Mouse (Mus musculus) gonadal fat pad, adult 2 months (tissue): ENCODE measurements around the gene Olfr1181. TPM values are rescaled to one million over a fixed set of nuclear protein-coding genes. Genes with fewer than 3 reads are reported as not detected.
"Not testable (repeated sequence)": the region's sequence is repeated elsewhere in the genome, so short reads cannot be mapped to it uniquely, and the experiment has no call there.

Experiments
- DNase-seq: peaks from one replicate; pipeline ENCODE4 v3.0.0-alpha.2; 2012; ENCODE audit warnings: low read depth
- polyA plus RNA-seq: library from polyadenylated mRNA; depleted of rRNA; stranded (reverse); fragments of >200 nt; gene quantifications from 2 replicates; pipeline ENCODE4 v1.2.3, GENCODE M21; 2012; rRNA removed

The Olfr1181 gene
- polyA plus RNA-seq = not detected in 2 replicates

DNA sequence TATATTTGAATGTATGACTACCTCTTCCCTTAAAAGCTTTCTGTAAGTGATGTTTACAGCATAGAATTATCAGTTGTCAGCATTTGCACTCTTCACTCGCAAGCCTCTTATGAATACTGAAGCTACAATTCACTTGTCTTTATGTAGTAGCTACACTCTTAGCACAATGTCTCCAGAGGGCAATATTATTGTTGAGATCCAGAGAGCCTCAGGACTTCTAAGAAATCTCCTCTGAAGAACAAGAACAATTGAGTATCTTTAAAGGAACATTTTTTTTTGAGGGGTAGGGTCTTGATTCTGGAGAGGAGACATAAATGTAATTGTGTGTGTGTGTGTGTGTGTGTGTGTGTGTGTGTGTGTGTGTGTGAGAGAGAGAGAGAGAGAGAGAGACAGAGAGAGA, at the start of gene Olfr1181:
Gene Olfr1181, minus strand, starts transcription at position 101 of the 400 bp plus-strand sequence.
- DNase-seq = no peak

DNA sequence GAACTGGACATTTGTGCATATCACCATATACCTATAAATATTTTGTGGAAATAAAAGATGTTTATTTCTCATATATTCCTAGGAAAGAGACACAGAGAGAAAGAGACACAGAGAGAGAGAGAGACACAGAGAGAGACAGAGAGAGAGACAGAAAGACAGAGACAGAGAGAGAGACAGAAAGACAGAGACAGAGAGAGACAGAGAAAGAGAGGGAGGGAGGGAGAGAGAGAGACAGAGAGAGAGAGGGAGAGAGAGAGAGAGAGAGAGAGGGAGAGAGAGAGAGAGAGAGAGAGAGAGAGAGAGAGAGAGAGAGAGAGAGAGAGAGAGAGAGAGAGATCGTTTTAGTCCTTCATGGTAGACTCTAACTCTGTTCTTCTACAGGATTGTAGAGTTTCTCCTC, 28.6 kb upstream of the Olfr1181 start, which contains the start of gene Olfr1183:
Gene Olfr1183, plus strand, starts transcription at position 301 of the 400 bp plus-strand sequence.
- DNase-seq = not testable (repeated sequence)

DNA sequence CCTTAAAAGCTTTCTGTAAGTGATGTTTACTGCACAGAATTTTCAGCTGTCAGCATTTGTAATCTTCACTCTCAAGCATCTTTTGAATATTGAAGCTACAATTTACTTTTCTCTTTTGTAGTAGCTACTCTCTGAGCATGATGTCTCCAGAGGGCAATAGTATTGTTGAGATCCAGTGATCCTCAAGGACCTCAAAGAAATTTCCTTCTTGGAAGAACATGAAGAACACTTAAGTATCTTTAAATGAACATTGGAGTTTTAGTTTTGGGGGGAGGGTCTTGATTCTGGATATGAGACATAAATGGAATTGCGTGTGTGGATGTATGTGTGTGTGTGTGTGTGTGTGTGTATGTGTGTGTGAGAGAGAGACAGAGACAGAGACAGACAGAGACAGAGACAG, 23.1 kb upstream of the Olfr1181 start, which contains the start of gene Gm13757:
Gene Gm13757, minus strand, starts transcription at position 101 of the 400 bp plus-strand sequence.
- DNase-seq = no peak

DNA sequence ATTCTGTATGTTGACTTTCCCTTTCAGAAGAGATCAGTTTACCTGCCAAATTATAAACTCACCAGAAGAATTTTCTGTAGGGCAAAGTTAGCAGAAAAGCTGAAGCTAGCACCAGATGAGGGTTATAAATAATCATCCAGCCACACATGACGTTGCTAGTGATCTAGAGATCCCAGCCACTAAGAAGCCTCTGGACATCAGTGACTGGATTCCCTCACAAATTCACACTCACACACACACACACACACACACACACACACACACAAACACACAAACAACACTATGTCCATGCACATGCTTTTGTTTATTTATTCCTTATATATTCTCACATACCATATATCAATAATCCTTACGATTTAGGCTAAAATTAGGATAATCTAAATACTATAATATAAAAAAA, 6.9 kb downstream of the Olfr1181 start, which contains the start of gene Olfr1180:
Gene Olfr1180, minus strand, starts transcription at position 101 of the 400 bp plus-strand sequence.
- no peak for DNase-seq

DNA sequence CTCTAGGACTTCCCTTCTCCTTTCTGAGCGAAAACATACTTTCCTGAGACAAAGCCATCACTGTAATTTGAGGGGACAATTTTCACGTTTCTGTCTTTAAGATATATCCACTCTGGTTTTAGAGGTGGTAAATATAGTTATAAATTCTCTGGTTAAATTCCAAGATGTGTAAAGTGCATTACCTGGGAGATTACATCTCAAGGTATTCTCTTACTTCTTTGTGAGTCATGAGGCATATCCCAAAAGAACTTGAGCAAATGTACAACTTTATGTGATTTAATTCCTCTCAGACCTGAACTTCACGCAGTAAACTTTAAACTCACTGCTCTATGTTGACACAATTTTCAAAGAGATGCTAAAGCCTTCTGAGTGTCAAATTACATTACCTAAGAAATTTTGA, 19.6 kb downstream of the Olfr1181 start, which contains the start of gene Olfr1179:
Gene Olfr1179, minus strand, starts transcription at position 101 of the 400 bp plus-strand sequence.
- DNase-seq = no peak

DNA sequence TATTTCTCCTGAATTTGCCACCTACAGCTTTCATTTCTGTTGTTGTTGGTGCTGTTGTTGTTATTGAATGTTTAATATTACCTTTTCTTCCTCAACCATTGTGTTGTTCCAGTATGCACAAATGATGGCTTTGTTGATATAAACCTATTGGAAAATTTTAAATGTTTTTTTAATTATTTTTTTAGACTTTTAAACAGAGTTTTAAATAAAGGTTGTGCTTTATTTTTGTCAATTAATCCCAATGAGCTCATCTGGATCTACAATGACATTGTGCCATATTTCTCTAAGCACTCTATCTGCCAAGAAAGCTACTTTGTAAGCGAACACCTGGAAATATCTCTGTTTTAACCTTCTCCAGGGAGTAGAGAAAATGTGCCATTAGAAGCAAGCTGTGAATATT, 39.2 kb downstream of the Olfr1181 start, which contains the start of gene Olfr1178:
Gene Olfr1178, plus strand, starts transcription at position 301 of the 400 bp plus-strand sequence.
- no peak for DNase-seq

Other genes with a start within 250 kb of the Olfr1181 start
- gene Olfr1168, start 244.3 kb downstream of the Olfr1181 start, polyA plus RNA-seq = not detected in 2 replicates
- gene Olfr1170, start 197.8 kb downstream of the Olfr1181 start, polyA plus RNA-seq = not detected in 2 replicates
- gene Olfr1173, start 146.3 kb downstream of the Olfr1181 start, polyA plus RNA-seq = not detected in 2 replicates
- not detected in 2 replicates for gene Olfr1174-ps, start 111.0 kb downstream of the Olfr1181 start, polyA plus RNA-seq
- gene Olfr1175-ps, start 99.0 kb downstream of the Olfr1181 start, polyA plus RNA-seq = not detected in 2 replicates
- gene Olfr1176, start 89.5 kb downstream of the Olfr1181 start, polyA plus RNA-seq = not detected in 2 replicates
- gene Olfr1177-ps, start 79.7 kb downstream of the Olfr1181 start, polyA plus RNA-seq = not detected in 2 replicates
- gene Olfr1178, start 39.1 kb downstream of the Olfr1181 start, polyA plus RNA-seq = not detected in 2 replicates
- gene Olfr1179, start 19.7 kb downstream of the Olfr1181 start, polyA plus RNA-seq = not detected in 2 replicates
- not detected in 2 replicates for gene Olfr1180, start 7.0 kb downstream of the Olfr1181 start, polyA plus RNA-seq
- gene Gm13757, start 23.0 kb upstream of the Olfr1181 start, polyA plus RNA-seq = not detected in 2 replicates
- not detected in 2 replicates for gene Olfr1183, start 28.7 kb upstream of the Olfr1181 start, polyA plus RNA-seq
- gene Olfr1184, start 57.4 kb upstream of the Olfr1181 start, polyA plus RNA-seq = not detected in 2 replicates
- gene Olfr1185-ps1, start 67.1 kb upstream of the Olfr1181 start, polyA plus RNA-seq = not detected in 2 replicates
- not detected in 2 replicates for gene Olfr1186, start 92.4 kb upstream of the Olfr1181 start, polyA plus RNA-seq
- gene Olfr1188, start 130.8 kb upstream of the Olfr1181 start, polyA plus RNA-seq = not detected in 2 replicates
- gene Olfr1189, start 160.3 kb upstream of the Olfr1181 start, polyA plus RNA-seq = not detected in 2 replicates
- gene Olfr1191-ps1, start 214.4 kb upstream of the Olfr1181 start, polyA plus RNA-seq = not detected in 2 replicates
- gene Olfr1192-ps1, start 222.3 kb upstream of the Olfr1181 start, polyA plus RNA-seq = not detected in 2 replicates
- not detected in 2 replicates for gene Olfr1193, start 249.5 kb upstream of the Olfr1181 start, polyA plus RNA-seq